Mouse (Mus musculus): ENCODE measurements at regions not wholly inside any gene's neighbourhood (a gene's known extent, or its start where the extent isn't known, plus 50 kb on each side); places are given as distances from the start of the nearest gene placed in this dataset.

DNA sequence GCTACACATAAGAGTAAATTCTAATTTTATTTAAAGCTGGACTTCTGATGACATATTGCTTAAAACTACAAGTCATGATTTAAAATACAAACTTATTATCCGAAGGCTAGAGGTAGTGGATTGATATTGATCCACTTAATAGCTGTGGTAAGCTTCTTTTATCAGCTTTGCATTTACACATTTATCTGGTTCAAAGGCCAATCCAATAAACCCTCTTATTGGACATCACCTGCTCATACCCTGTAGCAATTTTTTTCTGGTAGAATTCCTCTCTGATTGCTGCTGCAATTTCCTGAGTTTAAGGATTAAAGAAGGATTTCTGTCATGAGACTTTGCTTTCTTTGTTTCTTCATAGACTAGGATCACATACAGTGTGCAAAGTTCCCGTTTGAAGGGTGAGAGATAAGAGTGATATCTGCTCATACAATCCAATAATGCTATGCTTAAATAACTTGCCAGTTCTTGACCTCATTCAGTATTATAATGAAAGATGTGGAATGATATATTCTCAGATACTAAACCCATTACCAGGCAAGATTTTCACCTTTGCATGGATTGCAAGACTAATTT is 561.9 kb upstream of the Sorcs1 start:
- TF ChIP-seq CTCF (IDR thresholded peaks at IDR 0.05) (no peak), EP300 (IDR thresholded peaks at IDR 0.05) (no peak)

Measured in lung, postnatal 0 days (tissue).